Mouse (Mus musculus) frontal cortex, postnatal 25 days (tissue): Measurements from ENCODE around the gene Gpank1.
A peak's percentile ranks its signal among the peaks of the same experiment; 100 is the strongest.

Experiments used
- DNase-seq, 2 experiments: peaks; one replicate each; pipeline ENCODE4 v3.0.0; 2022; ENCODE audit warnings: low spot score in 2 of 2

Gene Gpank1

GRCm38 (mm10) chr17:35159638-35160037 is 38.4 kb downstream of the Gpank1 start:
- DNase-seq, result no peak

GRCm38 (mm10) chr17:35161421-35161820 is 40.2 kb downstream of the Gpank1 start:
- DNase-seq, result no peak

GRCm38 (mm10) chr17:35162121-35162520 is 40.9 kb downstream of the Gpank1 start:
- no peak for DNase-seq

- no peak for DNase-seq
Measured at GRCm38 (mm10) chr17:35162730-35163129, 41.5 kb downstream of the Gpank1 start.

- DNase-seq, result no peak
Measured at GRCm38 (mm10) chr17:35163326-35164081, 42.2 kb downstream of the Gpank1 start.

GRCm38 (mm10) chr17:35164218-35164567 is 42.9 kb downstream of the Gpank1 start:
- DNase-seq, result no peak

GRCm38 (mm10) chr17:35164568-35165450 is 43.6 kb downstream of the Gpank1 start, which contains the start of gene Prrc2a:
TSS of gene Prrc2a (minus strand) at chr17:35164897.
- DNase-seq, result peak; percentile 98 to 99

- DNase-seq, result no peak
Measured at GRCm38 (mm10) chr17:35165451-35166155, 44.3 kb downstream of the Gpank1 start.

GRCm38 (mm10) chr17:35166352-35167035 is 45.2 kb downstream of the Gpank1 start:
- DNase-seq, result peak in 1 of 2 experiments; percentile 45

- no peak for DNase-seq
Measured at GRCm38 (mm10) chr17:35167794-35168193, 46.5 kb downstream of the Gpank1 start.

GRCm38 (mm10) chr17:35168541-35169207 is 47.4 kb downstream of the Gpank1 start:
- no peak for DNase-seq

GRCm38 (mm10) chr17:35172445-35173234 is 51.4 kb downstream of the Gpank1 start:
- DNase-seq, result no peak

GRCm38 (mm10) chr17:35173329-35173728 is 52.1 kb downstream of the Gpank1 start:
- DNase-seq, result no peak
